Mouse (Mus musculus): ENCODE results near the gene Zcchc17. TPM values are rescaled to one million over a fixed set of nuclear protein-coding genes. Genes with fewer than 3 reads are reported as not detected.

Gene Zcchc17
- 23.9 and 31.4 TPM in 2 replicates for total RNA-seq (2014; rRNA removed)
- 93.2 and 101 TPM in 2 replicates for polyA plus RNA-seq (2015; fragmentation: Nextera tagmentation; extraction: Ambion mirVana)

DNA sequence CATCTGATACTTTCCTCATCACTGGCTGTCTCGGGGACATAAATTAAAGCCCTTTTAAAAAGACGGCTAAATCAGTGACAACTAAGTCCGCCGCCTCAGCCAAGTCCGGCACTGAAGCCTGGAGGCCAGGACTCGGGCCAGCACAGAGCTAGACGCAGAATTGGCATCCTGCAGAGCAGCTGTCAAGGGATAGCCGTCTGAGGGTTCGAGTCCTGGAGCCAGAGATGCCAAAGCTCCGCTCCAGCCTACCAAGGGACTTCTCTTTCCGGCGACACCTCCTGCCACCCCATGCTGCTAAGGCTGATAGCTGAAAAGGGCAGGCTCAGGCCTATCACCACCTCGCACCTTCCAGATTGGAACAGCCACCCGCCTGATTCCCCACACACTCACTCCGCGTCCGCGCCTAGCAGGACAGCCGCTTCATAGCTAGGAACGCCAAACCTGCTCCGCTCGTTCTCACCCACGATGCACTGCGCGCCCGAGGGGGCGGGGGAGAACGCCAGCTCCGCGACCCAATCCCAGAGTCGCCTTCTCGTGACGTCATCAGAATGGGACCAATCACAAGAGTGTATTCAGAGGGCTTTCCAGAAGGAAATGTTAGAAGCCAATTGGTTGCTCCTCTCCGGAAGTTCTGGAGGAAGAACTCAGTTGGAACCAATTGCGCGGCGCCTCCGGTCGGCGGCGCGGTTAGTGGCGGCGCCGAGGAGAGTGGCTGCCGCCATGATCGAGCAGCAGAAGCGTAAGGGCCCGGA is at the start of gene Zcchc17, which contains the start of gene Snrnp40:
Zcchc17 (minus strand) TSS at position 458 of the 752 bp plus-strand sequence.
Snrnp40 (plus strand) TSS at position 647 of the 752 bp plus-strand sequence.
- peak within 1 kb of the TSS; percentile 87 for H3K9ac ChIP-seq (replicated peaks; ENCODE audit: low read length)
- WGBS, result under 1% methylated on average over 49 of the region's 49 CpGs
- H3K4me2 ChIP-seq (ENCODE audit: low read depth, low read length), result peak within 1 kb of the TSS; percentile 85
- DNase-seq (ENCODE audit: low spot score) (peak; percentile 100), ATAC-seq (peak; percentile 99)
- peak within 1 kb of the TSS; percentile 81 for H3K4me3 ChIP-seq (ENCODE audit: low read length)
- H3K27ac ChIP-seq, result peak within 1 kb of the TSS; percentile 91
- no peaks in the 10 kb centered on the region for H3K9me3 ChIP-seq (ENCODE audit: low read length)
- H3K4me1 ChIP-seq (ENCODE audit: insufficient read depth, low read length), result peaks cover 17% of the 10 kb centered on the region; the same call in 1 of the 2 replicates
- no peaks in the 10 kb centered on the region for H3K27me3 ChIP-seq (ENCODE audit: insufficient read depth, low read length)
- TF ChIP-seq CTCF (IDR thresholded peaks at IDR 0.05; ENCODE audit: low read depth), result peak; percentile 38
- peaks cover 5% of the 10 kb centered on the region; the same call in 1 of the 2 replicates for H3K36me3 ChIP-seq (ENCODE audit: insufficient read depth, low read length)

DNA sequence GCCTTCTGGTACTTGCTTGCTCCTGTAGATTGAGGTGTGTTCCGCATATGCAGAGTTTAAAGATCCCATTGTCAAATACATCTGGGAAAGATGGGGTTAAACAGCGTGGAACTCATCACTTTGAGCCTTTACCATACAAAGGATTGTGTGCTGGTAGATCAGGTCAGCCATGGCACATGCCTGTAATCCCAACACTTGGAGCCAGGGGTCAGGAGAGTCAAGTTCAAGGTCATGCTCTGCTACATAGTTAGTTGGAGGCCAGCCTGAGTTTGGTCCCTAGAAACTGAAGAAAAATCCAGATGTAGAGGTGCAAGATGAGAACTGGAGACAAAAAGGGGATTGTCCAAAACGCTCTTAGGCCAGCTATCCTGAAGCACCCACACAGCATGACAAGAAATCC is 31.5 kb upstream of the Zcchc17 start:
- DNase-seq (ENCODE audit: low spot score) (peak; percentile 44), ATAC-seq (no peak)
- 56% methylated on average over 3 of the region's 3 CpGs for WGBS
- Histone ChIP-seq H3K27me3 (ENCODE audit: insufficient read depth, low read length) (no peaks in the 10 kb centered on the region), H3K4me1 (ENCODE audit: insufficient read depth, low read length) (no peaks in the 10 kb centered on the region), H3K36me3 (ENCODE audit: insufficient read depth, low read length) (peaks cover 27% of the 10 kb centered on the region; the same call in 1 of the 2 replicates), H3K4me2 (ENCODE audit: low read depth, low read length) (no peak overlapping the region), H3K9ac (replicated peaks; ENCODE audit: low read length) (no peak overlapping the region), H3K27ac (no peak overlapping the region), H3K4me3 (ENCODE audit: low read length) (no peak overlapping the region), H3K9me3 (ENCODE audit: low read length) (no peaks in the 10 kb centered on the region)
- TF ChIP-seq CTCF (IDR thresholded peaks at IDR 0.05; ENCODE audit: low read depth), result peak; percentile 55

DNA sequence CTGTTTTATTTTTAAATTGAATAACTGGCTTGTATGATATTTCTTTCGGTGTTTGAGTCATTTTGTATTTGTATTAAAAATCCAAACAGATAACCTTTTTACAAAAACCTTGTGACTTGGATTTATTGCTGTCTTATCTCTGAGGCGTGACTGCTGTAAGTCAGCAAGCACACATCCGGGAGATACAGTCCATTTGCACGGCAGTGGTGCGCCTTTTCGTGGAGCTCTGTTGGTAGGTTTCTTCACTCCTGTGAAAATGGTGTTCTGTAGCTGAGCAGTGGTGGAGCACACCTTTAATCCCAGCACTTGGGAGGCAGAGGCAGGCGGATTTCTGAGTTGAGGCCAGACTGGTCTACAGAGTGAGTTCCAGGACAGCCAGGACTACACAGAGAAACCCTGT is 30.2 kb upstream of the Zcchc17 start:
- Histone ChIP-seq H3K4me1 (ENCODE audit: insufficient read depth, low read length) (no peaks in the 10 kb centered on the region), H3K27me3 (ENCODE audit: insufficient read depth, low read length) (no peaks in the 10 kb centered on the region), H3K9me3 (ENCODE audit: low read length) (no peaks in the 10 kb centered on the region), H3K9ac (replicated peaks; ENCODE audit: low read length) (no peak overlapping the region), H3K4me2 (ENCODE audit: low read depth, low read length) (no peak overlapping the region), H3K4me3 (ENCODE audit: low read length) (no peak overlapping the region), H3K36me3 (ENCODE audit: insufficient read depth, low read length) (peaks cover 37% of the 10 kb centered on the region), H3K27ac (no peak overlapping the region)
- TF ChIP-seq CTCF (IDR thresholded peaks at IDR 0.05; ENCODE audit: low read depth), result no peak
- ATAC-seq, result no peak
- WGBS, result 92% methylated on average over 7 of the region's 7 CpGs
- no peak for DNase-seq (ENCODE audit: low spot score)

DNA sequence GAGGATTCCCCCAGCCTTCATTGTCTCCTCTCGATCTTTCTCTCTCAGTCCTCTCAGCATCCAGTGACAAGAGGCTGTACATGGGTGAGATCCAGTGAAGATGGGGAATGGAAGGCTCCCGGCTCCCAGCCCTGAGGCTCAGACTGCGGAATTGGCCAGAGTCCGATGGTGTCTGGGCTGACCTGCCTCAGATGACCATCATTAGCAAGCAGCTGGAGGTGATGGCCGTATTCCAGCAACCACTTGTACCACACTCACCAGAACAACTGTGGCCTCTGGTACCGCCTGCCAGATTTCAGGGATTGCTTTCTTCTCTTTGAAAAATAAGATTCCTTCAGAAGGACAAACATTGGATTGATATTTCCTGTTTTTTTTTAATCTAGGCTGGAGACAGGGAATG is 29.8 kb upstream of the Zcchc17 start:
- Histone ChIP-seq H3K27me3 (ENCODE audit: insufficient read depth, low read length) (no peaks in the 10 kb centered on the region), H3K36me3 (ENCODE audit: insufficient read depth, low read length) (peaks cover 41% of the 10 kb centered on the region), H3K4me1 (ENCODE audit: insufficient read depth, low read length) (no peaks in the 10 kb centered on the region), H3K9me3 (ENCODE audit: low read length) (no peaks in the 10 kb centered on the region), H3K4me3 (ENCODE audit: low read length) (no peak overlapping the region), H3K4me2 (ENCODE audit: low read depth, low read length) (no peak overlapping the region), H3K27ac (no peak overlapping the region), H3K9ac (replicated peaks; ENCODE audit: low read length) (no peak overlapping the region)
- no peak for TF ChIP-seq CTCF (IDR thresholded peaks at IDR 0.05; ENCODE audit: low read depth)
- ATAC-seq (no peak), DNase-seq (ENCODE audit: low spot score) (peak; percentile 34)
- 52% methylated on average over 6 of the region's 6 CpGs for WGBS

DNA sequence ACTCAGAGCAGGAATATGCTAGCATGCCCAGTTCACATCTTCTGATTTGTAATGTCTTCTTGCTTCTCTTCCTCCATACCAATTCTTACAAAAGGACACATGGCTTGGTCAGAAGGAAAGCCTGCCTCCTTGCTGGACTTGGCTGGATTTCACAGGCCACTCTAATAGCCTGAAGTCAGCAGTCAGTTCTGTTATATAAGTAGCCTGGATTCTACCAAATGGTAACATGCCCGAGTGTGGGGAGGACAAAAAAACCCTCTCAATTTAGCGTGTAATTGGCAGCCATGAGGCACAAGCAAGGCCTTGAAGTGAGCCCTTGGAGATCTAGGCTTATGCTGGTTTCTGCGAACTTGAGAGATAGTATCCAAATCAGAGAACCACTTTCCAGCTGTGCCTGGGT is 27.5 kb upstream of the Zcchc17 start:
- Histone ChIP-seq H3K27me3 (ENCODE audit: insufficient read depth, low read length) (no peaks in the 10 kb centered on the region), H3K9ac (replicated peaks; ENCODE audit: low read length) (no peak overlapping the region), H3K4me2 (ENCODE audit: low read depth, low read length) (no peak overlapping the region), H3K4me3 (ENCODE audit: low read length) (no peak overlapping the region), H3K4me1 (ENCODE audit: insufficient read depth, low read length) (no peaks in the 10 kb centered on the region), H3K9me3 (ENCODE audit: low read length) (no peaks in the 10 kb centered on the region), H3K36me3 (ENCODE audit: insufficient read depth, low read length) (peaks cover 52% of the 10 kb centered on the region), H3K27ac (no peak overlapping the region)
- ATAC-seq (no peak), DNase-seq (ENCODE audit: low spot score) (no peak)
- TF ChIP-seq CTCF (IDR thresholded peaks at IDR 0.05; ENCODE audit: low read depth), result no peak
- WGBS, result 51% methylated on average over 3 of the region's 3 CpGs

DNA sequence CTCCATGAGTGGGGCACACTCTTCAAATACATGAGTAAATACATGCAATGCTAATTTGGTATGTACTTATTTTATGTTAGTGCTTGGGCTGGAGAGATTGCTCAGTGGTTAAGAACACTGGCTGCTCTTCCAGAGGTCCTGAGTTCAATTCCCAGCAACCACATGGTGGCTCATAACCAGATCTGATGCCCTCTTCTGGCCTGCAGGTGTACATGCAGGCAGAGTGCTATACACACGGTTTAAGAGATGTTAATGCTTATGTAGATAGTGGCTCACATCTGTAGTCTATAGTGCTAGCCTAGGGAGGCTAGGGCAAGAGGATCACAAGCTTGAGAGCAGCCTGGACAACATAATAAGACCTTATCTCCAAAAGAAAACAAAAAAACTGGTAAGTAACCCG is 20.7 kb upstream of the Zcchc17 start:
- ATAC-seq (no peak), DNase-seq (ENCODE audit: low spot score) (no peak)
- no peak overlapping the region for H3K27ac ChIP-seq
- no peak overlapping the region for H3K9ac ChIP-seq (replicated peaks; ENCODE audit: low read length)
- WGBS, result 93% methylated on average over 2 of the region's 2 CpGs
- TF ChIP-seq CTCF (IDR thresholded peaks at IDR 0.05; ENCODE audit: low read depth), result peak; percentile 7; the same call in 1 of the 2 replicates
- peaks cover 46% of the 10 kb centered on the region for H3K36me3 ChIP-seq (ENCODE audit: insufficient read depth, low read length)
- H3K4me2 ChIP-seq (ENCODE audit: low read depth, low read length), result no peak overlapping the region
- H3K4me1 ChIP-seq (ENCODE audit: insufficient read depth, low read length), result no peaks in the 10 kb centered on the region
- H3K27me3 ChIP-seq (ENCODE audit: insufficient read depth, low read length), result no peaks in the 10 kb centered on the region
- no peak overlapping the region for H3K4me3 ChIP-seq (ENCODE audit: low read length)
- H3K9me3 ChIP-seq (ENCODE audit: low read length), result no peaks in the 10 kb centered on the region

DNA sequence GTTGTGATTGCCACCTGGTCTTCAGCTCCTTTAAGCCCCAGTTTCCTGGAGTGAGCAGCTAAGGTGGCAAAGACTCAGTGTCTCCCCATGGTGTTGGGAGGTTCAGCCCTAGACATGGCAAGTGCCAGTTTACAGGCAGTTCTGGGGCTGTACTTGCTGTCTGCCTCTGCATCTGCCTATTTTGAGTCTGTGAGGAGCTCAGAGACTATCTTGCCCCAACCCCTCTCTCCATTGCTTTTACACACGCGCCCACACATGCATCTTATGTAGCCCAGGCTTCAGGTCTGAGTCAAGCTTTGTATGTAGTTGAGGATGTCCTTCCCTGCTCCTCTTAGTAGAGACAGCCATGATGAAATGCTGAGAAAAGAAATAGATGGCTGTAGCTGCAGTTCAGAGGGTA is 19.4 kb upstream of the Zcchc17 start:
- Histone ChIP-seq H3K36me3 (ENCODE audit: insufficient read depth, low read length) (peaks cover 43% of the 10 kb centered on the region), H3K27me3 (ENCODE audit: insufficient read depth, low read length) (no peaks in the 10 kb centered on the region), H3K27ac (no peak overlapping the region), H3K4me3 (ENCODE audit: low read length) (no peak overlapping the region), H3K4me2 (ENCODE audit: low read depth, low read length) (no peak overlapping the region), H3K9ac (replicated peaks; ENCODE audit: low read length) (no peak overlapping the region), H3K9me3 (ENCODE audit: low read length) (no peaks in the 10 kb centered on the region), H3K4me1 (ENCODE audit: insufficient read depth, low read length) (no peaks in the 10 kb centered on the region)
- DNase-seq (ENCODE audit: low spot score) (no peak), ATAC-seq (no peak)
- no peak for TF ChIP-seq CTCF (IDR thresholded peaks at IDR 0.05; ENCODE audit: low read depth)
- 98% methylated on average over 2 of the region's 2 CpGs for WGBS

Measured in hindbrain, postnatal 0 days (tissue).